Mouse (Mus musculus) spleen, postnatal 4 days (tissue): Measurements from ENCODE around the gene Ankib1.
A peak's percentile ranks its signal among the peaks of the same experiment; 100 is the strongest.

Experiments
- DNase-seq, 2 experiments: peaks; one replicate each; pipeline ENCODE4 v3.0.0; 2022; ENCODE audit warnings: low spot score in 2 of 2

Ankib1 gene

DNA sequence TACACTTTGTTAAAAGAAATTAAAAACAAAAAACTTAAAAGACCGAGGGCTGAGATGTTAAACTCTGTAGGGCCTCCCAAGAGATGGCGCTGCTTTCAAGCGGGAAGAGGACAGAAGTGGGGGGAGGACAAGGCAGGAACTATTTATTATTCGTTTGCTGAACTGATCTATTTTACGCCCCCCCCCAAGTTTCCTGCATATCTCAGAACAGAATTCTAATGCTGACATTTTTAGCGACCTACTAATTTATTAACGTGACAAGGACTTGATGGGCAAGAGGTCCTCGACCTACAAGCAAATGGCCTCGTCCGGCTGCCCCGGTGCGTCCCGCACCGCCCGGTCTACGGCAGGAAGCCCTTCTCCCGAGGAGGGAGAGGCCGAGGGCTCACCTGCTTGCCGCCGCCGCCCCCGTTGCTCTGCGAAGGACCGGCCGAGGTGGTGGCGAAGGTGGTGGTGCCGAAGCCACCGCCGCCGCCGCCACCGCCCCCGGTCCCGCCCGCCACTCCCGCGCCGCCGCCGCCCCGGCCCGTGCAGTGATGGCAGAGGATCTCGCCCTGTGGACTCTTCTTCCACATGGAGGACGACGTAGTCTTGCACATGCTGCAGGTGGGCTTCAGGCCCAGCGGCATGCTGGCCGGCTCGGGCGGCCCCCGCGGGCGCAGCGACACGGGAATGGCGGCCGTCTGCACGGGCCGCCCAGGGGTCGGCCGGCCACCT, 155.6 kb downstream of the Ankib1 start:
- DNase-seq: peak; percentile 56 to 84

- no peak for DNase-seq
These were observed 156.2 kb downstream of the Ankib1 start for GRCm38 (mm10) chr5:3646539-3646938.

- DNase-seq: peak in 1 of 2 experiments; percentile 46
These were observed 157.4 kb downstream of the Ankib1 start for GRCm38 (mm10) chr5:3645326-3645725.

- no peak for DNase-seq
These were observed 158.1 kb downstream of the Ankib1 start for GRCm38 (mm10) chr5:3644621-3645020.
